Mouse (Mus musculus) v-Abl transformed pro-B cells (cell line): ENCODE results near the gene Mpv17l2.

Experiments
- in situ Hi-C, 2 experiments: fragments of 400-800 bp; cut with MboI; formaldehyde crosslinking; loops; one replicate each; pipeline ENCODE4 v1.15.1; 2025; ENCODE audit not compliant: unreplicated experiment in 2 of 2

The Mpv17l2 gene

DNA sequence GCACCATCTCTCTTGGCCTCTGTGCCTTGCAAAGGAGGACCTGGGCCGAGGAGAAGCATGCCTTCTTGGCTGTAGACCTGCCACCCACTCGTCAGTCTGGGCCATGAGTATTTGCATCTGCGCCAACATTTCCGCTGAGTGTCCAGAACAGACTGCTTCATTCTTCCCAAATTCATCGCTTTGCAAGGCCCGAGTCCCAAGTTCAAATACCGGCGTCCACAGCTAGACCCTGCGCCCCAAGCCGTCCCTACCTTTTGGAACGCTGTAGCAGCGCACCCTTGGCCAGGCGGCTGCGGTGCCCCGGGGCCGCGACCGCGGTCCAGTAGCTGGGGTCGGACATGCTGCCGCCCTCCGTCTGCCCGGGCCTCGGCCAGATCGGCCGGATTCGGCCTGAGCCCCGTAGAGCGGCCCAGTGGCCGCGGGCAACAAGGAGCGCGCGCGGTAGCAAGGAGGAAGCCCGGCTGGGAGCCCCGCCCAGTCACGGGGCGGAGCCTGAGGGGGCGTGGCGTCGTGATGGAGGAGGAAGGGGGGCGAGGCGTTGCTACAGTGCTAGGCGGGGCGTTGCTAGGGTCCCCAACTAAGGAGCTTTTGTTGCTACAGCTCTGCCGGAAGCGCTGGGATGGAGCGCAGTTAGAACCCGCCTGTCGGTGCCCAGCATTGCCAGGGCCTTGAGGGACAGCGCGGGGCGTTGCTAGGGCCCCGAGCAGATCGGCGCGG lies 31.4 kb upstream of the Mpv17l2 start:
- in situ Hi-C loops, result no loop called here

DNA sequence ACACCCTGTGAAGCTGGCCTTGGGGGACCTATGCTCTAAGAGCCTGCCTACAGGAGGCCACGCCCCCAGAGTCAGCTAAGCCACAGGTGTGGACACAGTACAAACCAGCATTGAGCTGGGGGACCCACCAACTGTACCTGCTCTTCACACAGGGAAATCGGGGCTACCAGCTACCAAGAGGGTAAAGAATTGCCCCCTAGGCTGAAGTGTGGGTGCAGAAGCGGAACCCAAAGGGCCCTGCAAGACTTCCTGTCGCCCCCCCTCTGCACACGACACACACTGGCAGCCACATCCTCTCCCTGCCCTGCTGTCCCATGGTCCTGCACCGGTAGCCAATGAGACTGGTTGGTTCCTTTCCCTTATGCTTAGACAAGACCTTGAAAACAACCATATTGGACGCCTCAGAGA lies 30.6 kb upstream of the Mpv17l2 start:
- in situ Hi-C loops, result no loop called here

DNA sequence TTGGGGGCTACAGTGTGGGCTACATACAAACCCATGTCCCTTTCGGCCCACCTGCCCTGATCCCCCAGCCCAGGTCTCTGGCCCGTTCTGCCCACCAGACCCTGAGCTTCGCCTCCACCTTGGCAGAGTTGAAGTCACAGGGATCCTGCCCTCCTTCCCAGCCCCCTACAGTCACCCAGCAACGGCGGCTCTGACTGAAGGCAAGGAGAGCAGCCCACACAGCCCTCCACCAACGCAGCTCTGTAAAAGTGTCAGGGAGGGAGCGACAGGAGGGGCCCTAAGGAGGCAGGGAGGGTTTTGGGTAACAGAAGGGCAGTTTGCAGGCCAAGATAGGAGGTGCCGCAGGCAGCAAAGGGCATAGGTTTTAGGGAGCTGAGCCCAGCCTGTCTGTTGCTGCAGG lies 30.1 kb upstream of the Mpv17l2 start:
- in situ Hi-C loops, result no loop called here

DNA sequence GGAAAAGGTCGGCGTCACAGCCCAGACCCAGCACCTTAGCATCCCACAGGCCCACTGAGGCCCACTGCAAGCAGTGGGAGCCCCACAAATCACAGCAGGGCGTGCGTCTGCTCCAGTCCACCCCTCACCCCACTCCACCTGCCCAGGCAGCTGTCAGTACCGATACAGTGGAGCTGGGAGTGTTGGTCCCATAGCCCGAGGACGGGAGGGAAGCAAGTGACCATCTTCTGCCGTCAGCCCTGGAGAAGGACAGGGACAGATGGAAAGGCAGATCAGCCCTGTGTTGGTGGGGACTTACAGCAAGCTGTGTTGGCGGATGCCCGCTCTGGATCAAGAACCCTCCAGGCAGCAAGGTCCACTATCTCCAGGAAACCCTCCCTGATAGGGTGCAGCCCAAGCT lies 28.3 kb upstream of the Mpv17l2 start:
- in situ Hi-C loops, result no loop called here

DNA sequence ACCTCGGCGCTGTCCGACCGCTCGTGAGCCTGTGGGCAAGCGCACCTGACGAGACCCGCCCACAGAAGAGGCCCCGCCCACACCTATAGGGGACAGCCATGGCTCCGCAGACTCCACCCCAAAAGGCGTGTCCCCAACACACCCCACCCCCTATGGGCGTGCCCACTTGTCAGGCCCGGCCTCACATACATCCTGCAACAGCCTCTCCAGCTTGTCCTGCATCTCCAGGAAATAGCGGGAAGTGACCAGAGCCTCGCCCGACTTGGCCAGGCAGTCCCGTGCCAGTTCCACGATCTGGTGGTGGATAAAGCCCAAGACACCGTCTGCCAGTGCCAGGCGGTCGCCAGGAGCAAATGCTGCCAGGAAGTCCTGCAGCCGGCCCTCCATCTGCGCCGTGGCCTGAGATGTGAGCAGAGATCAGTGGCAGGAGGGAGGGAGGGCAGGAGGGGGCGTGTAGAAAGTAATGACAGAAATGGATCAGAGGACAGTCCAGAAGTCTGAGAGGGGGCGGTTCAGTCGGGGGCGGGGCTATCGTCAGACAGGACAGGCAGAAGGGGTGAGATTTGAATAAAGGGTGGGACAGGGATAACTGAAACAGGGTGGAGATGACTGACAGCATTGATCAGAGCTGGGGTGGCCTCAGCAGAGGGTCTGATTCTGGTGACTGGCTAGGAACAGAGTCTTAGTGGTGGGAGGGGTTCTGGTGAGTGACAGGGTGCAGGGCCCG lies 27.4 kb upstream of the Mpv17l2 start:
- in situ Hi-C loops, result no loop called here

DNA sequence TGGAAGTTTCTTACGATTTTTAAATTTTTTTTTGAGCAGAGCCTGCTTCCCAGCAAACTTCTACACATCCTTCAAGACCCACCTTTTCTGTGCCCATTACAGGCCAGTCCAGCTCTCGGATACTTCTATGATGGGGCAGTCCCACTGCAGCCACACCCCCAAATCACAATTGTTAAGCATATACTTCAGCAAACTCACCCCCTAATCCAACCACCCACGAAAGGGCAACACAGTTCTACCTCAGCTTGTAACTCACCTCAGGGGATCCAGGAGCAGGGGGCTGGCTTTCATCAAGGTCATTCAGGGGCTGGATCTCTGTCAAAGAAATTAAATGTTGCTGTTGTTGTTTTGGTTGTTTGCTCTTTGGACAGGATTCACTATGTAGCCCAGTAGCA lies 26.3 kb upstream of the Mpv17l2 start:
- in situ Hi-C loops, result no loop called here

DNA sequence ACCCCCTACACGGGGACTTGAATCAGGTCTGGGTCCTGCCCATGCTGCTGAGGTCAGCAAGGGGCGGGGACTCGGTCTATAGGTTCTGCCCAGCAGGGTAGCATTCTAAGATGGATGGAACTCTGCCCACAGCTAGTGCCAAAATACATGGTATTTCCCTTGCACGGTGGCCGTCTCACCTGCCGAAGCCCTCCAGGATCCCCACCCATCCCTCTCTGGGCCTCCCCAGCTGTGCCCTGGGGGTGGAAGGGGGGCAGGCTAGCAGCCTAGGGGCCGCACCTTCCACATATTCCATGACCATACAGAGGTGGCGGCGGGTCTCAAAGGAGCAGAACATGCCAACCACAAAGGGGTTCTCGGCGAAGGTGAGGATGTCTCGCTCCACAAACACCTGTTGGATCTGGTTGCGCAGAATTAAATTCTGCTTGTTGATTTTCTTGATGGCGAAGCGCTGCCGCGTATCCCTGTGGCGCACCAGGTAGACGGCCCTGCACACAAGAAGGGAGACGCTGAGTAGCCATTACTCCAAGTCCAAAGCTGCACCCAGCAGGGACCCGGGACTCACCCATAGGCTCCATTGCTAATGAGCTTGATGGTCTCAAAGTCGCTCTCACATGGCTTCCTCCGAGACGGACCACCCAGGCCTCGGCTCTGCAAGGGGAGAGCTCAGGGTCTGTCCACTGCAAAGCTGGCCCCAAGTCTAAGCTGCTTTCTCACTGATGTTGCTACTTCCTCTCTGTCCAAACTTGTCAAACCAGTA lies 25.7 kb upstream of the Mpv17l2 start:
- in situ Hi-C loops, result no loop called here

DNA sequence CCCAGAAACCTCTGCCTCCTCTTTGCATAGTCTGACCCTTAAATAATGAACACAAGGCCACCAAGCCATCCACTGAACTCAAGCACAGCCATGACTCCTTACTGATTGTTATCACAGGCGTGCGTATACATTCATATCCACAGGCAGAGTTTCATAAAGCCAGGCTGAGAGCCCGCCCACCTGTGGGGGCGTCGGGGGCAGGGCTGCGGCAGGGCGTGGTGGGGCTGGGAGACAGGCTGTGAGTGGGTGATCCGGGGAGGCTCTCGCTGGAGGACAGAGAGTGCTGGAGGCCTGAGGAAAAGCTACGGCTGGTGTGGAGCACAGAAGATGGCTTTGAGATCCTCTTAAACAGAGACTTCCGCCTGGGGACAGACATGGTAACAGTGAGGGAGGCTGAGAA lies 19.3 kb upstream of the Mpv17l2 start:
- in situ Hi-C loops, result no loop called here

DNA sequence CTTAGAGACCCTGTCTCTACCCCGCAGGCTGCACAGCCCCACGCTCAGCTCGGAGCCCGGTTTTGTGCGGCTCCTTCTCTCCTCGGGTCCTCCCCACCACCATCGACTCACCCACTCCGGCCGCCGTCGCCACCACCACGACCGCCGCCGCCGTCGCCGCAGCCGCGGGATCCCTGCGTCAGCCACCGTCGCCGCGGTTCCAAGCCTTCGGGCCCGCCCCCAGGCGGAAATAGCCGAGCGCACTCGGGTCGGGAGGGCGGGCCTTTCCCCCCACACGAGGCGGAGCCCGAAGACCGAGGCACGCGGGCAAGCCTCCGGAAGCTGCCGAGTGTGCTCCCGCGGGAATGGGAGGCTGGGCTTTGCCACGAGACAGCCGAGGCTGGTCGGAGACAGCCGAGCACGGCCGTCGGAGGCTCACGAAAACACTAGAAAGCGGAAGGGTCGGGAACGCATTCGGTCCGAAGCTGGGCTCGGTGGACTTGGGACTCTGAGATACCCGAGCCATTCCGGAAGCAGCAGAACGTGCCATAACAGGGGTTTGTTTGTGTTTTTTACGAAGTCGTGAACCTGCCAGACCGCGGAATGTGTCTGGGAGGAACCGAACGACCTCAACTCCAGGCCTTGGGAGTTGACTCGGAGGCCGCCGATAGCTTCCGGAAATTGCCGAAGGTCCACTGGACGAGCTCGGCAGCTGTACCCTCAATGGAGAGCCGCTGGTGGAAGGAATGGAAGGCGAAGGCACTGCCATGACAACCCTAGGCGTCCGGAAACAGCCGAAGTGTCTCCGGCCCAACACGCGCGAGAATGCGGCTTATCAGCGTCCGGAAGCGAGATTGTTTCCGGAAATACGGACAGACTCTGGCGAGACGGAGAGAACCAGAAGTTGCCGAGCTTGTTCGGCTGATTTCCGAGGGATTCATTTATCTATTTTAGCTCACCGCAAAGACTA lies 16.0 kb upstream of the Mpv17l2 start, which contains the start of gene Pik3r2:
Gene Pik3r2, minus strand, starts transcription at position 218 of the 949 bp plus-strand sequence.
- in situ Hi-C loops, result no loop called here

DNA sequence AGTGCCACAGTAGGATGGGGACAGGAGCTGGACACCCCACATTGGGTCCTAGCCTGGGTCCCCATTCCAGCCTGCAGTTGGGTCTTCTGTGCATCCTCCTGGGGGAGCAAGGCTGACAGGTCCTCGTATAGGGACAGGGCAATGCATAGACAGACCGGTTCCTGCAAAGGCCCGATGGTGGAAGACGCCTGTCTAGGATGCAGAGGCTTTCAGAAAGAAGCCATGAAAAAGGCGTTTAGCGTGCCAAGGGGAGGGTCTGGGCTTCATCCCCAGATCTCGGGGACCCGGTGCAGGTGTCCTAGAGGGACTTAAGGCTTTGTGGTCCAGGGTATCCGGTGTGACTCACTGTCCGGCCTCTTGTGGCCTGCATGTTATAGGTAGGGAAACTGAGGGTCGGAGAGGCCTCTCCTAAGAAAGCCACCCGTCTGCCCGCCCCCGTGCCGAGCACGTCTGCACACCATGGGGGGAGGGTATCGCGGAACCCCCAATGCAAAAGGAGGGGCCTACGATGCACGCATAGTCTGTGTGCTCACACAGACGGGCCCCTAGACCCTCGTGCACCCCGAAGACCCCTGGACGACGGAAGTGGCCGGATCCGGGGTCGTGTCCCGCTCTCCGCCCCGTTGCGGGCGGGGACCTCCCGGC lies 15.2 kb upstream of the Mpv17l2 start:
- in situ Hi-C loops, result no loop called here

DNA sequence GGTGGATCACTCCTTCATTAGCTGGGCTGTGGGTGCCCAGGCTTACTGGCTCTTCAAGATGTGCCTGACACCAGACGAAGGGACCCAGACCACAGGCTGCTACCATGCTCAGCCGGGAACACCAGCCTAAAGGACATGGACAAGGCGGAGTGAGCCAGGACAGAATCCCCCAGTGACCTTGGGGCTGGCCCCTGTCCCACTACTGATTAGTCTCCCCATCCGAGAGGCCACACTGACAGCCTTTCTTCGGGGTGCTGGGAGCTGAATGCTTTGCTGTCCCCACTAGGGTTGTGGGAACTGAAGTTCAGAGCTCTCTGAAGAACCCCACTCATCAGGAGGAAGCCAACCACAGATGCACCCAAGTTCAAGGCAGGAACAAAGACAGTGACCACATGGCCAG lies 14.5 kb upstream of the Mpv17l2 start:
- in situ Hi-C loops, result no loop called here

DNA sequence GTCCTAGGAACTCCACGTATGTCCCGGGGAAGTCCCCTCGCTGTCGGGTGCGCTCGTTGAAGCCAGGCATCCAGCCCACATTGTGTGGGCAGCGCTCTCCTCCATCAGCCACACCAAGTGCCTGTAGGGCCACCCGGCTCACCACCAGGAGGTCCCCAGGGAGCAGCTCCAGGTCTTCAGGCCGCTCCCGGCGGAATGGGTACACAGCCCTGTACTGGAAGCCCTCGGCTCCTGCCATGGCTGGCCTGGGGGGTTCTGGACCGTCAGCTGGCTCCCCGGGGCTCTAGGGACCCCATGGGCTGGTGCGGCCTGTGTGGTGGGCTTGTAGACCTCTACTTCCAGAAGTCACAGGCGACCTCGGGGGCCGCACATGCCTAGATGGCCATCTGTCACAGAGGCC lies 14.0 kb upstream of the Mpv17l2 start:
- in situ Hi-C loops, result no loop called here

DNA sequence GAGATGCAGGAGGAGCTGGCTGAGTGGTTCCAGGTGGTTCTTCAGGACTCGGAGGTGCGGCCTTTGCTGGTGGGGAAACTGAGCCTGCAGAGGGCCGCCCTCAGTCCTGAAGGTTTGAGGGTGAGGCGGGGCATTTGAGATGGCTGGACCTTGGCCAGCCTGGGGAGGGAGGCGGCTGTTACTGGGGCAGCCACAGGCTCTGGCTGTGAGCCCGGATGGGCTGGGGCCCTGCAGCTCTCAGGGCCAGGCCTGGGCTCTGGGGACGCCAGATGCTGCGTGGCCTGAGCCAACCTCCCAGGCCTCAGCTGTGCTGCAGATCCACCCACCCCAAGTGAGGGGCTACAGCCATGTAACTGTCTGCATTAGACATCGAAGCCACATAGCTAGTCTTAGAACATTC lies 13.1 kb upstream of the Mpv17l2 start:
- in situ Hi-C loops, result no loop called here

DNA sequence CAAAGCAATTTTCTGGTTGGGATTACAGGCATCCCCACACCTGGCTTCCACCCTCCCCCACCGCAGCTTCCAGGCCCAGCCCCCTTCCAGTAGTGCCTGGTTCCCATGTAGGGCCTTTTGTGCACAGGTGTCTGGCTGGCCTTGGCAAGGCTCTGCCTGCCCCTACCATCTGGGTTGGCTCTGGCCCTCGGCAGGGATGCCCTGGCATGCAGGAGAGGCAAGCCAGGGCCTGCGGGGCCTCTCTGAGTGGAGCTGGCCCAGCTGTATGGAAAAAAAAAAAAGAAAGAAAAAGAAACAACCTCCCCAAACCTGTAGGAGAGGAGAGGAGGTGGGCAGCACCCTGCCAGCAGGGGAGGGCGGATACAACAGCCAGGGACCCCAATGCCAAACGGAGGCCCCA lies 12.7 kb upstream of the Mpv17l2 start:
- in situ Hi-C loops, result no loop called here

DNA sequence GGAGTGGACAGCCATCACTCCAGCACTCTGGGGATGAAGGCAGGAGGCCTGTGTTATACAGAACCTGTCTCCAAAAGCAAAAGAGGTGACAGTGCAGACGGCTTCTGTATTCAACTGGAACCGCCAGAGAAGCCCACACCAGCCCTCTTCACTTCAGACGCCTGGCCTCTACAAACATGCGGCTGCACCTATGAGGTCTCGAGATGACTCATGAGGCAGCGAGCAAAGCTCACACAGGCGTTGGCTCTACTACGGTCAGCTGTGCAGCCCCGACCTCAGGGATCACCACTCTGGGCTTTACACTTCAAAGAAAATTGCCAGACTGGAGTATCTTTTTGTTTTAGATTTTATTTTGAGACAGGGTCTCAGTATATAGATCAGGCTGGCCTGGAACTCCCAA lies 12.1 kb upstream of the Mpv17l2 start:
- in situ Hi-C loops, result no loop called here

DNA sequence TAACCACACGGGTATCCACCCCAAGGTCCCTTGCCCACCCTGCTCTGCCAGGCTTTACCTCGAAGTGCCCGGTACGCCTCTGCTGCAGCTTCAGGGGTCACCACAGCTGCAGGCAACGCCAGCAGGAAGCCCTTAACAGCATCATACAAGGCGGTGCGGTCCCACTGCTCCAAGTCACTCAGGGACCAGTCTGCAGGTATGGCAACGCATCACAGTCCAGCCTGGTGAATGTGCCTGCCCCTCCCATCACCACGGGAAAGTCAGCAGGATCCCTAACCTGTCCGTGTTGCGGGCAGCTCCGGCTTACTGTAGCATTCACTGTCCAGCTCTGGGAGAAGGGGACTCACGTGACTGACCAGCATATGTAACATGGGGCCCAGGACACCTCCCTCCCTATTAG lies 11.3 kb upstream of the Mpv17l2 start:
- in situ Hi-C loops, result no loop called here

DNA sequence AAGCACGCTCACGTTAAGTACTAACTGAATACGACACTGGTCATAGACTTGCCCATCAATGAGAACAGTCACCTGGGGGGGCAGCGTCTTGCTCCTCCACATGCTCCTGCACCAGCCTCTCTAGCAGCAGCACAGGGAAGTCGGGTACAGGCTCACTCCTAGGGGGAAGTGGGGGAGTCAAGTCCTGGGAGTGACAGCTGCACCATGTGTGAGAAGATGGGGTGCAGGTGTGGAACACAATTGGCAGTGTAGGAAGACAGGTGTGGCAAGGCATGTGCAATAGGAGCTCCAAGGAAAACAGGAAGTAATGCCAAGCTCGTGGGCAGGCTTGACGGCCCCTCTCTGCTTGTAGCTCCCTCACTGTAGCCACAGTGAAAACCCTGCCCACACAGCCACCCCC lies 10.5 kb upstream of the Mpv17l2 start:
- in situ Hi-C loops, result no loop called here

DNA sequence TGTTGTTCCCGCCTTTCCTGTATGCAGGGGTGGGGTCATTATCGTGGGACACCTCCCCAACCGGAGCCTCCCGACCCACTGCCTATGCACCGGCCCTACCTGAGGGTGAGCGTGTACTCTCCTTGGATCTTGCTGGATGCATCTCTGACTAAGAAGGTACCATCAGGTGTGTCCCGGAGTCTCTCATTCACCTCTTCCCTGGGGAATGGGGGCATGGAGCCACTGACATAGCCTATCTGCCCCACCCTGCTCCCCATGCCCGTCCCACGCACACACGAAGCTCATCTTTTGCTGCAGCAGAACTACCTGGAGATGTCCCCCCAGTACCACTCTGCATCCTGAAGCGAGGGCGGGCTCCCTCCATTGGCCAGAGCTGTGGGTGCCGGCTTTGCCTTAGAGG lies 10.0 kb upstream of the Mpv17l2 start:
- in situ Hi-C loops, result no loop called here

DNA sequence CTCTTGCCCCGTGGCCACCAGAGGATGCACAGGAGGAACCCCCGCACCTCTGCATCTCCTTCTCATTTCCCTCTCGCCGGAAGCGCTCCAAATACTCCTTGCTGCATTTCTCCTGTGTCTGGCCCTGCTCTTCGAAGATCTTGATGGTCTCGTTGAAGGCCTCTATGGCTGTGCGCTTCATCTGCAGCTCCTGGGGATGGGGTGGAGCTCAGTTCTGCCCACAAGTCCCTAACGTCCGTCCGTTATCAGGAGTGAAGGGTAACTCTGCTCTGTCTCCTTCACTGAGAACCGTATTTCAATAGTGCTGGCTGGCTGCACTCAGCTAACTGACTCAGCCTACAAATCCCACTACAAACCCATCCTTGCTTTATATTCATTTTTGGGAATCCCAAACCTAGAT lies 9.1 kb upstream of the Mpv17l2 start:
- in situ Hi-C loops, result loop anchor here (5.0 kb wide), 2 partner anchors 32 to 72 kb away; no protein-coding TSS in a partner anchor

DNA sequence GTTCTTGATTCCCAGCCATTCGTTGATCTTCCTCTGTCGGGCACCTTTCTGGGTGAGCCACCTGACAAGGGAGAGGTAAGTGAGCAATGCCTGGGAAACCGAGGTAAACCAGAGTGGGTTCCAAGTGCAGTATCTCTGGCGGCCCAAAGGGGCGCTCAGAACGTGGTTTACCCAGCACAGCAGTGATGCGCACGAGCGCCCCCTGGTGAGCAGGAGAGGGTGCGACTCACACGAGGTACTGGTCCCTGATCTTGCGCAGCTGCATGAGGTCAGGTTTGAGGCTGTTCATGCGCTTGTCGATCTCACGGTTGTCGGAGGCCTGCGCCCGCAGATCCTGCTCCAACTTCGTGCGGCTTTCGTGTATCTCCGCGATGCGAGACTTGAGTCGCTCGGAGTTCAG lies 8.6 kb upstream of the Mpv17l2 start:
- in situ Hi-C loops, result loop anchor here (5.0 kb wide), 2 partner anchors 33 to 73 kb away; no protein-coding TSS in a partner anchor
